Mouse (Mus musculus) hindlimb bud, embryonic 11.5 days (tissue): Measurements from ENCODE around the gene Pttg1.

Experiments
- DNase-seq: peaks from one replicate; pipeline ENCODE4 v3.0.0-alpha.2; 2012; ENCODE audit warnings: low read depth, low spot score; ENCODE audit errors: extremely low spot score

The Pttg1 gene

GRCm38 (mm10) chr11:43377083-43377850, 48.8 kb downstream of the Pttg1 start:
- no peak for DNase-seq

GRCm38 (mm10) chr11:43376598-43376997, 49.5 kb downstream of the Pttg1 start:
- no peak for DNase-seq

DNA sequence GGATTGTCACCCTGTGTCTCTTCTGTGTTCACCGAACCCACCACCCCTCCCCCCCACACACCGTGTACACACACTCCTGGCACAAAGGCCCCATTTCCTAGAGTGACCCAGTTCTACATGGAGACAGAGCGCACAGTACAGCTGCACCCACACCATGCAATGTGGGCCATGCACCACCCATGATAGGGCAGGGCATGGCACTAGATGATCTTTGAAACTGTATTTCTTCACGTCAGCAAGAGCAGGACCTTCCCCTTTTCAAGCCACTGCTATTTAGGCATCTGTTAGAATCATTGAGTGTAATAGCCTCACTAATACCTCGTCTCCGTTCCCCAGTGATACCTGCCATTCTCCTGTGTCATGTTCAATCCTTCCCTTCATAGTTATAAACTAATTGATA, 51.1 kb downstream of the Pttg1 start:
- no peak for DNase-seq

DNA sequence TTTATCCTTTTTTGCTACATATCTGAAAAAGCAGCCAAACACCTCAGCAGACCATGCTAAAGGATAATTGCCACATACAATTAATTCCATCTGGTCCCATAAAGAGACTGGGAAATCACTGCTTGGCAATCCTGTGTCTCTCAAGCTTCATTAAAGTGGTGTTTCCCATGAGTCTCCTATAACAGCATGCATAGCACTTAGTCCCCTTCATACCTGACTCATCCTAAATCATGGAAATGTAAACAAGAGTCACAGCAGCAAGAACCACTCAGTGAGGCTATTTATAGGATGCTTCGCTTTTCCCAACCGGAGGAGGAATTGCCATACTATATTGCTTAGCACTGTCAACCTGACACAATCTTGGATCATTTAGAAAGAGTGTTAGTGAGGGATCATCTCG, 52.7 kb downstream of the Pttg1 start:
- DNase-seq = no peak

DNA sequence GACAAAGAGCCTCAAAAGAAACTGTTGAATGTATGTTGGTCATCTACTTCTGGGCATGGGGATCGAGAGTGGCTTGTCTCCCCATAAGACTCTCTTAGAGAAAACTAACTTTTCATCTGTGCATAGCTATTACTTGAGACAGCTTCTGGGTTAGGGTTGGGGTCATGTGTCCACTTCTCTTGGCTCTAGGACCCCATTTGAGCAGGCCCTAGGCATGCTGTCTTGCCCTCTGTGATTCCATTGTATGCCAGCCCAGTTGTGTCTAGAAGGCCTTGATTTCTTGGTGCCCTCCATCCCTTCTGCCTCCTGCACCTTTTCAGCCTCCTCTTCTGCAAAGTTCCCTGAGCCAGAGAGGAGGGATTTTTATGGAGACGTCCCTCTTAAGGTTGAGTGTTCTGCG, 54.2 kb downstream of the Pttg1 start:
- no peak for DNase-seq
